Mouse (Mus musculus) inflammation-experienced regulatory T-cells, adult 6 months (primary cell): ENCODE results near the gene Kif18b. TPM values are rescaled to one million over a fixed set of nuclear protein-coding genes. Genes with fewer than 3 reads are reported as not detected.

Source experiments
- ATAC-seq: one replicate; pipeline ENCODE4 v1.8.0; 2017
- polyA plus RNA-seq, 3 experiments: library from polyadenylated mRNA; unstranded; fragments of 100-300 nt; shearing (Covaris generic); gene quantifications; one replicate each; pipeline ENCODE4 v1.2.1; 2017

Kif18b gene
- polyA plus RNA-seq, 3 experiments from 2014 or later = 0.56 to 8.2 (median 0.61) TPM

DNA sequence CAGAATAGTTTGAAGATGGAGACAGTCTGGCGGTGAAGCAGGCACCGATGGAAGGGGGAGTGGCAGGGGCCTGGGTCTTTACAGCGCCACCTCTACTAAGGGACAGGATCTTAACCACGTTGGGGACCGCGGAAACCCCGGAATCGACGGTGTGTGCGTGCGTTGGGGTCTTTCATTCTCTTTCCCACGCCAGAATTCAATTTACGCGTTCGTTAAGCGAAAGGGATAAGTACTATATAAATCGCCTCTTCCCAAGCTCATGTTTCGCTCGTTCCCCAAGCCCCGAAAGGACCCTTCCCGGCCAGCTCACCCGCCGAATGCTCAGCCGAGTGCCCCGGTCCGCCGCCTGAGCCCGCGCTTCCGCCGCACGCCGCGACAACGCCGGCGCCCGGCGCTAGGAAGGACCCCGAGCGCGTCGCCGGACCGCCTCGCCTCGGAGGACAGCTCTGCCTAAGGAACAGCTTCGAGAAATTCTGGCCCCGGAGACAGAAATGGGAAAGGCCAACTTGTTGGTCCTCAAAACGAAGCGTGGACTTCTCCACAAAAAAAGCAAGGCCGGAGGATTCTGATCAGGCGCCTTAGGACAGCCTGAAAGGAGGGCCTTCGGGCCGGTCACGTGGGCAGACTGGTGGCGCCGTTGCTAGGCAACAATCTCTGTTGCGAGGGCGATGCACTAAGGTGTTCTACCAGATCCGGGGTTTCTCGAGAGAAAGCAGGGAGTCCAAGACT lies 44.2 kb downstream of the Kif18b start, which contains the start of the genes Eftud2 and Ccdc103:
Eftud2 (minus strand) TSS at position 401 of the 729 bp plus-strand sequence.
Ccdc103 (plus strand) TSS at position 620 of the 729 bp plus-strand sequence.
- peak; percentile 89 for ATAC-seq

DNA sequence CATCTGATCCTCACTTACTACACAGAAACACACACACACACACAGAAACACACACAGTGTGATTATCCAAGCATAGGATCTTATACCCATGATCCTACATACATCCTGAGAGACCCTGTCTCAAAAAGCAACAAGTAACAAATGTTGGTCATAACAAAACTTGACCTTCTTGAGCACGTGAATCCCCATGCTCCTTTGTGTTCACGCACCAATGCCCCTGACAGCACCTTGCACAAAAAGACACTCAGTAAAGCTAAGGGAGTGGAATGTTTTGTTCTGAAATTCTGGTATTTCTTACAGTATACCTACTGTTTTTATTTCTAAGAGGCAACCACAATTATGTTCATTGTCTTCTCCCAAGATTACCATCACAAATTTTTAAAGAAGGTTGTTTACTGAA lies 45.4 kb downstream of the Kif18b start:
- ATAC-seq = no peak

DNA sequence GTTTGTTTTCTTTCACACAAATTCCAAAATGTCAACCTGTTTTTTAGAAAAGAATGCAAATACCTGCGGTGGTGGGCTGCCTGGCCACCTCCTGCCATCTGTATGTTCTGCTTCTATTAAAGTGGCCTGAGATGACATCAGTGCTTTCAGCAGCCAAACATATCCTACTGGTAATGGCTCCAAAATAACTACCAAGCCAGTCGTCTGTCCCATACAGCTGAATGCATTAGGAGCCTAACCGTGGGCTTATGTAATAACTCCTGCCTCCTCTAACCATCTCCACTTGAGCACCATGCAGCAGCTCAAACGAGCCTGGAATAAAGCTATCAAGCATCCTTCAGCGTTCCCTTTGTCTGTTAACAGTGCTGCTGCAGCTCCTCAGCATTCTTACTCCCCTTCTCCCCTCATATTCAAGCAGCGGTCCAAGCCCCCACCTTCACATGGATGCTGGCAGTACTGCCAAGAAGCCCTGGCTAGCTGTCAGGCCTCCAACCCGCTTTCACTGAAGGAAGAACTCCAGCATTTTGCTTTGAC lies 50.1 kb downstream of the Kif18b start:
- no peak for ATAC-seq

DNA sequence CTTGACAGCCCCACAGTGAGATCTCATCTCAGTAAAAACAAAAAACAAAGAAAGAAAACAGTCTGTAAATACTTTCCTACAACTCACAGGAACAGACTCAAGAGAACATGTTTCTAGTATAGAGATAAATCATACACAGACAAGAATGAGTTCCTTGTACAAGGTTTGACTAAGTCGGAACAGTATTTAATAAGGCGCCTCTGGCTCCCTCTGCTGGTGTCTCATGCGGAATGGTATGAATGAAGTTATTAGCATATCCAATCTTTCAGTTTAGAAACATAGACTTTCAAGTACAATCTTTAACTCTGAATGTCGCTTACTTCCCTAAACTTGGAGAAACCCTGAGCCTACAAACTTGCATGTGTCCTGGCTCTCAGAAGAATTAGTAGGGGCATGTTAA lies 60.7 kb downstream of the Kif18b start:
- ATAC-seq = no peak

DNA sequence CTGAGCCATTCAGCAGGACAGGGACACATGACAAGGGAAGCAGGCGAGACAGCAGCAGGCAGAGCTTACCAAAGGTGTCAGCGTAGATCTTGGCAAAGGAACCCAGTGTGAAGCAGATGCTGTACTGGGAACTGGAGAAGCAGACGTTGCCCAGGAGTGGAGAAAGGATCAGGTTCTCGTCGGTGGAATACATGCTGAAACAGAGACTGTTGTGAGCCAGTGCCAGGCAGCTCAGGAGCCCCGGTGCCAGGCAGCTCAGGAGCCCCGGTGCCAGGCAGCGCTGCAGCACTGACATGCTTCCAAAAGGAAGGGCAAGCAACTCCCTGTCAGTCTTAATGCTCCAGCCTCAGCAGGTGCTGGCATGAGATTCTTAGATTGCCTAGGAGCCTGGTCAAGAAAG lies 65.0 kb downstream of the Kif18b start:
- ATAC-seq = no peak

DNA sequence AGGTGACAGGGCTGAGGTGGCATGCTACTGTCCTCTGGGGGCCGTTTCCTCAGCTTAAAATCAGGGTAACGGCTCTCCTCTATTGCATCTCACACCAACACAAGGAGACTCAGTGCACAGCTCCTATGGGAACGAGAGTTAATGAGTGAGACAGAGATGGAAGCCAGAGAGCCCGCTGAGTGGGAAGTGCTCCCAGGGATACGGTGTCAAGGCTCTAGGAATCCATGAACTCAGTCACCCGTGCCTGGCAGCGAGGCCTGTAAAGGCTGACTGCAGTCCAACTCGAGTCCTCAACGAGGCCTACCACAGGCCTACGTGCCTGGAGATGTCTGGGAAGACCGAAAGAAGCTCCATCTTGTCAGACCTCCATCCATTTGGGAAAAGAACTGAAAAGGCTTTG lies 66.0 kb downstream of the Kif18b start:
- ATAC-seq = no peak

DNA sequence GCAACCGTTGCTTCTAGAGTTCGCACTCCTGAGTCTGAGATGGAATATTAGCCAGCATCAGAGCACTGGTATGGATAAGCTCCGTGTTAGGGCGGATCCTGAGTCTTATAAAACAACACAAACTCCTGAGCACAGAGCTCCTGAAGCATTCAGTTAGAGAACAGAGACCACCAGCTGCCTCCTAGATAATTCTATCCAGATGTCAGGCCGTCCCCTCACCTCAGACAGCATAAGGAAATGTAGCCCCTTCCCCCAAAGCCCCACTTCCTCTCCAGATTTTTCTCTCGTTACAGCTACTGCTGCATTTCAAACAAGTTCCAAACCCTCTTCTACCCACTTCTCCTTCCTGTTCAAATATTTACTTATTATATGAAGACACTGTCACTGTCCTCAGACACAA lies 69.0 kb downstream of the Kif18b start:
- no peak for ATAC-seq

Other genes with a start within 250 kb of the Kif18b start
- 10 to 100 TPM; 29.0 to 41.4 (median 40.1) TPM for gene Ccdc43, start 227.3 kb downstream of the Kif18b start, polyA plus RNA-seq
- under 1 TPM in 1 of 3 experiments, not detected in 2; 0.20 TPM for gene Adam11, start 163.7 kb downstream of the Kif18b start, polyA plus RNA-seq
- gene Gjc1, start 105.4 kb downstream of the Kif18b start, polyA plus RNA-seq = not detected
- not detected for gene Higd1b, start 89.3 kb downstream of the Kif18b start, polyA plus RNA-seq
- gene Eftud2, start 44.1 kb downstream of the Kif18b start, polyA plus RNA-seq = 100 to 1,000 TPM; 111 to 148 (median 126) TPM
- not detected for gene Ccdc103, start 43.9 kb downstream of the Kif18b start, polyA plus RNA-seq
- not detected for gene Fam187a, start 40.0 kb downstream of the Kif18b start, polyA plus RNA-seq
- gene Gfap, start 24.2 kb downstream of the Kif18b start, polyA plus RNA-seq = not detected
- gene C1ql1, start 21.6 kb upstream of the Kif18b start, polyA plus RNA-seq = not detected
- 100 to 1,000 TPM in 2 of 3 experiments, 10 to 100 TPM in 1; 63.6 to 113 (median 106) TPM for gene Nmt1, start 103.1 kb upstream of the Kif18b start, polyA plus RNA-seq
- 10 to 100 TPM; 19.9 to 27.5 (median 25.4) TPM for gene Dcakd, start 103.2 kb upstream of the Kif18b start, polyA plus RNA-seq
- gene Plcd3, start 176.5 kb upstream of the Kif18b start, polyA plus RNA-seq = not detected
- gene Acbd4, start 176.6 kb upstream of the Kif18b start, polyA plus RNA-seq = 10 to 100 TPM; 21.5 to 28.5 (median 25.4) TPM
- gene Hexim1, start 191.1 kb upstream of the Kif18b start, polyA plus RNA-seq = 1 to 10 TPM; 3.0 to 3.7 (median 3.5) TPM
- gene Hexim2, start 207.3 kb upstream of the Kif18b start, polyA plus RNA-seq = 1 to 10 TPM in 2 of 3 experiments, under 1 TPM in 1; 0.44 to 2.1 (median 2.0) TPM
- 10 to 100 TPM; 52.9 to 64.4 (median 60.6) TPM for gene Fmnl1, start 246.0 kb upstream of the Kif18b start, polyA plus RNA-seq